23 mouse cellular contexts compared by ENCODE assay signal in the genomic region with DNA sequence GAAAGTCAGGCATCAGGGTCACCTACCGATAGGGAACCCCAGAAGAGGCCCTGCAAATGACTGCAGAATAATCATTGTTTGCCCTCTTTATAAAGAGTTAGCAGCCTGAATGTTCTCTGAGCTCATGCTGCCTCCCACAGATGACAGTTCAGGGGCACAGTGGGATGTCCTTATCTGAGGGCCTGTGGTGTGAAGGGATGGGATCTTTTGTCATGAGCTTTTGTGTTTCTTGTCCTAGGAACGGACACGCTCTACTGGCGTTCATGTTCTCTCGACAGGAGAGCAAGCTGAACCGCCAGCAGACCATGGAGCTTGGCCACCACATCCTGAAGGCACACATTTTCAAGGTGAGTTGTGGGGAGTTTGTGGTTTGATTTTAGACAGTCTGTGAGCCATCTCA.
"Had no signal": no experiment of that assay in that cellular context is flagged by ENCODE, and none has a peak within 500 bp of the region (broad histone marks: within the 10 kb centered on the region; RNA-seq: fewer than 3 reads in every experiment).

No protein-coding gene starts in this region.

- H3K27ac ChIP-seq: limb, embryonic 10.5 days; limb, embryonic 13.5 days; liver, embryonic 12.5 days; liver, embryonic 15.5 days; lung, embryonic 15.5 days; midbrain, embryonic 12.5 days; midbrain, embryonic 15.5 days; neural tube, embryonic 13.5 days; stomach, embryonic 15.5 days had no signal

- H3K36me3 ChIP-seq: liver, embryonic 12.5 days; midbrain, embryonic 12.5 days; midbrain, embryonic 15.5 days had no signal

- H3K4me2 ChIP-seq: limb, embryonic 13.5 days; liver, embryonic 12.5 days; liver, embryonic 15.5 days; lung, embryonic 15.5 days; midbrain, embryonic 12.5 days; midbrain, embryonic 15.5 days; neural tube, embryonic 13.5 days; stomach, embryonic 15.5 days had no signal

- H3K9me3 ChIP-seq: limb, embryonic 10.5 days; limb, embryonic 13.5 days; liver, embryonic 12.5 days; liver, embryonic 15.5 days; lung, embryonic 15.5 days; midbrain, embryonic 12.5 days; midbrain, embryonic 15.5 days; neural tube, embryonic 13.5 days; stomach, embryonic 15.5 days had no signal

- H3K4me1 ChIP-seq: limb, embryonic 10.5 days; liver, embryonic 15.5 days; midbrain, embryonic 15.5 days; stomach, embryonic 15.5 days had no signal

- H3K4me3 ChIP-seq: limb, embryonic 10.5 days; limb, embryonic 13.5 days; liver, embryonic 12.5 days; liver, embryonic 15.5 days; lung, embryonic 15.5 days; midbrain, embryonic 12.5 days; midbrain, embryonic 15.5 days; myocyte; neural tube, embryonic 13.5 days; stomach, embryonic 15.5 days had no signal

- ATAC-seq: inflammation-experienced regulatory T-cells, adult 6 months; intestine, embryonic 16.5 days; liver, embryonic 12.5 days; midbrain, embryonic 15.5 days had no signal

- H3K9ac ChIP-seq: limb, embryonic 13.5 days; liver, embryonic 12.5 days; liver, embryonic 15.5 days; lung, embryonic 15.5 days; midbrain, embryonic 12.5 days; midbrain, embryonic 15.5 days; neural tube, embryonic 13.5 days; stomach, embryonic 15.5 days had no signal

- H3K27me3 ChIP-seq: limb, embryonic 13.5 days; liver, embryonic 12.5 days; liver, embryonic 15.5 days; lung, embryonic 15.5 days; midbrain, embryonic 15.5 days; neural tube, embryonic 13.5 days; stomach, embryonic 15.5 days had no signal

- DNase-seq: kidney, adult 18-20 months; kidney, postnatal 36 days; layer of hippocampus, adult 9-11 months; liver; lung, adult 18-20 months; lung, postnatal 10 days; lung, postnatal 36 days; right cerebral cortex, adult 18-20 months; right cerebral cortex, postnatal 25 days; spleen, adult 18-20 months; thymus, postnatal 25 days had no signal
